Mouse (Mus musculus): ENCODE results near the gene Meis3.

DNA sequence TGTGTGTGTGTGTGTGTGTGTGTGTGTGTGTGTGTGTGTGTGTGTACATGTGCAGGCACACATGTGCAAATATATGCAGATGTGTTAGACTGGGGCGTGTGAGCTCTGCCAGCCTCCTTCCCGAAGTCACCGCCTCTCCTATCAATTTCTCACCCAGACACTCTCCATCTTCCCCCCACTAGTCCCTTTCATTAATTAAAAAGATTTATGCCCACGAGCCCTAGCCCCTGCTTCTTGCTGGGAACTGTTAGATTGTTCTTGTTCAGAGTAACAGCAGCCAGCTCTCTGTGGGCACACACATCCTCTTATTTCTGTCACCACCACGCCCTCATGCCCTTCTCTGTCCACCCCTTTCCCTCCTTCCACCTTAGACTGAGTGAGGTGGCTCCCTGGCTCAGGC lies 1.7 kb upstream of the Meis3 start:
- TF ChIP-seq CTCF (IDR thresholded peaks at IDR 0.05; ENCODE audit: extremely low read depth, insufficient read length, insufficient replicate concordance, low read depth, low read length) (no peak), POLR2A (IDR thresholded peaks at IDR 0.05; ENCODE audit: low read depth, low read length) (no peak)
